Mouse (Mus musculus): ENCODE measurements around the gene Cyb561d2.

GRCm38 (mm10) chr9:107493511-107493910 is 48.5 kb downstream of the Cyb561d2 start:
- TF ChIP-seq TAL1 (IDR thresholded peaks at IDR 0.05; ENCODE audit: low read length) (no peak), GATA1 (IDR thresholded peaks at IDR 0.05; ENCODE audit: low read length) (no peak)

Measured in erythroblast, embryonic 14.5 days (primary cell).